Mouse (Mus musculus) liver, embryonic 13.5 days (tissue): ENCODE measurements around the gene Zim1. TPM values are rescaled to one million over a fixed set of nuclear protein-coding genes. Genes with fewer than 3 reads are reported as not detected.

Experiments used
- ATAC-seq: fragments of 200-750 bp; cut with Nextera tagmentation; 2 replicates; pipeline ENCODE4 v1.8.0; 2017; ENCODE audit warnings: low read depth, mild to moderate bottlenecking, moderate number of reproducible peaks, moderate library complexity
- DNase-seq: peaks from one replicate; pipeline ENCODE4 v3.0.0; 2022
- H3K27ac ChIP-seq: fragments of 300-500 bp; sonication (generic); 2 replicates; pipeline ENCODE4 v1.5.1; 2015; ENCODE audit warnings: moderate library complexity, mild to moderate bottlenecking, inconsistent platforms
- H3K27me3 ChIP-seq: fragments of 300-500 bp; sonication (generic); 2 replicates; pipeline ENCODE4 v1.6.1; 2015; ENCODE audit warnings: mild to moderate bottlenecking, inconsistent platforms
- H3K36me3 ChIP-seq: fragments of 300-500 bp; sonication (generic); 2 replicates; pipeline ENCODE4 v1.6.1; 2015; ENCODE audit warnings: mild to moderate bottlenecking, inconsistent platforms
- H3K4me1 ChIP-seq: fragments of 300-500 bp; sonication (generic); replicated peaks from 2 replicates; pipeline ENCODE4 v1.6.1; 2015; ENCODE audit warnings: inconsistent platforms
- H3K4me2 ChIP-seq: fragments of 300-500 bp; sonication (generic); 2 replicates; pipeline ENCODE4 v1.6.1; 2015; ENCODE audit warnings: inconsistent platforms, mild to moderate bottlenecking, moderate library complexity
- H3K4me3 ChIP-seq: fragments of 300-500 bp; sonication (generic); replicated peaks from 2 replicates; pipeline ENCODE4 v1.5.1; 2015; ENCODE audit warnings: mild to moderate bottlenecking, inconsistent platforms
- H3K9ac ChIP-seq: fragments of 300-500 bp; sonication (generic); 2 replicates; pipeline ENCODE4 v1.6.1; 2015; ENCODE audit warnings: mild to moderate bottlenecking, inconsistent platforms
- H3K9me3 ChIP-seq: fragments of 300-500 bp; sonication (generic); replicated peaks from 2 replicates; pipeline ENCODE4 v1.6.1; 2016; ENCODE audit warnings: inconsistent platforms
- WGBS: fragments of 180-500 bp; shearing (Covaris S2); methylation state at CpG from one replicate; pipeline ENCODE4 v1.1.7; 2015; ENCODE audit not compliant: insufficient replicate concordance; 5-methylcytosine and 5-hydroxymethylcytosine counted together
- polyA plus RNA-seq: library from polyadenylated mRNA; unstranded; fragments of >200 nt; fragmentation: Nextera tagmentation; extraction: Ambion mirVana; gene quantifications from 2 replicates; pipeline ENCODE4 v1.2.1, GENCODE M21; 2015

The Zim1 gene
- polyA plus RNA-seq, 1 experiment from 2014 or later: 0.99 TPM

- H3K4me2 ChIP-seq: no peak overlapping the region
- H3K9me3 ChIP-seq: 0 out of 2 replicates have a peak, but pooled peaks cover 4% of the 10 kb centered on the region
- ATAC-seq (no peak), DNase-seq (no peak)
- H3K4me3 ChIP-seq: no peak overlapping the region
- WGBS: 80% methylated on average over 3 of the region's 3 CpGs
- no peaks in the 10 kb centered on the region for H3K27me3 ChIP-seq
- no peaks in the 10 kb centered on the region for H3K4me1 ChIP-seq
- no peak overlapping the region for H3K9ac ChIP-seq
- no peaks in the 10 kb centered on the region for H3K36me3 ChIP-seq
- no peak overlapping the region for H3K27ac ChIP-seq
Measured at GRCm38 (mm10) chr7:6645821-6646220, 50.4 kb downstream of the Zim1 start.

GRCm38 (mm10) chr7:6638076-6638475 lies 58.2 kb downstream of the Zim1 start:
- no peak overlapping the region for H3K4me2 ChIP-seq
- H3K9ac ChIP-seq: no peak overlapping the region
- DNase-seq: no peak
- H3K9me3 ChIP-seq: peaks cover 12% of the 10 kb centered on the region; the same call in 1 of the 2 replicates
- no peak for ATAC-seq
- 68% methylated on average over 4 of the region's 4 CpGs for WGBS
- H3K4me3 ChIP-seq: no peak overlapping the region
- H3K27ac ChIP-seq: no peak overlapping the region
- H3K27me3 ChIP-seq: no peaks in the 10 kb centered on the region
- H3K36me3 ChIP-seq: no peaks in the 10 kb centered on the region
- H3K4me1 ChIP-seq: no peaks in the 10 kb centered on the region

GRCm38 (mm10) chr7:6636741-6637140 lies 59.5 kb downstream of the Zim1 start:
- no peak for ATAC-seq
- no peak overlapping the region for H3K27ac ChIP-seq
- no peak overlapping the region for H3K4me3 ChIP-seq
- H3K27me3 ChIP-seq: no peaks in the 10 kb centered on the region
- no peak overlapping the region for H3K9ac ChIP-seq
- 58% methylated on average over 4 of the region's 4 CpGs for WGBS
- no peaks in the 10 kb centered on the region for H3K36me3 ChIP-seq
- no peak for DNase-seq
- no peaks in the 10 kb centered on the region for H3K4me1 ChIP-seq
- H3K9me3 ChIP-seq: peaks cover 12% of the 10 kb centered on the region; the same call in 1 of the 2 replicates
- H3K4me2 ChIP-seq: no peak overlapping the region

- WGBS: 51% methylated on average over 3 of the region's 3 CpGs
Measured at GRCm38 (mm10) chr7:6635831-6636230, 60.4 kb downstream of the Zim1 start.

More at GRCm38 (mm10) chr7:6635831-6636230, 60.4 kb downstream of the Zim1 start:
- Histone ChIP-seq H3K4me2 (no peak overlapping the region), H3K27me3 (no peaks in the 10 kb centered on the region), H3K9me3 (peaks cover 8% of the 10 kb centered on the region; the same call in 1 of the 2 replicates), H3K27ac (no peak overlapping the region), H3K9ac (no peak overlapping the region), H3K36me3 (no peaks in the 10 kb centered on the region), H3K4me3 (no peak overlapping the region), H3K4me1 (no peaks in the 10 kb centered on the region)
- ATAC-seq (no peak), DNase-seq (no peak)

Other genes starting within 250 kb of the Zim1 start
- gene Olfr1336, start 240.3 kb downstream of the Zim1 start, polyA plus RNA-seq: not detected in 2 replicates
- not detected in 2 replicates for gene Olfr1346, start 229.3 kb downstream of the Zim1 start, polyA plus RNA-seq
- gene Olfr5, start 209.5 kb downstream of the Zim1 start, polyA plus RNA-seq: not detected in 2 replicates
- gene Olfr1347, start 196.7 kb downstream of the Zim1 start, polyA plus RNA-seq: not detected in 2 replicates
- gene Olfr1348, start 187.7 kb downstream of the Zim1 start, polyA plus RNA-seq: not detected in 2 replicates
- not detected in 2 replicates for gene Olfr1349, start 173.5 kb downstream of the Zim1 start, polyA plus RNA-seq
- not detected in 2 replicates for gene Olfr1350, start 131.6 kb downstream of the Zim1 start, polyA plus RNA-seq
- gene Peg3, start 34.0 kb upstream of the Zim1 start, polyA plus RNA-seq: 30.9 and 42.8 TPM in 2 replicates
- gene Usp29, start 34.1 kb upstream of the Zim1 start, polyA plus RNA-seq: 1.4 and 1.9 TPM in 2 replicates